Mouse (Mus musculus): ENCODE data around the gene Ptprn2.

The Ptprn2 gene

DNA sequence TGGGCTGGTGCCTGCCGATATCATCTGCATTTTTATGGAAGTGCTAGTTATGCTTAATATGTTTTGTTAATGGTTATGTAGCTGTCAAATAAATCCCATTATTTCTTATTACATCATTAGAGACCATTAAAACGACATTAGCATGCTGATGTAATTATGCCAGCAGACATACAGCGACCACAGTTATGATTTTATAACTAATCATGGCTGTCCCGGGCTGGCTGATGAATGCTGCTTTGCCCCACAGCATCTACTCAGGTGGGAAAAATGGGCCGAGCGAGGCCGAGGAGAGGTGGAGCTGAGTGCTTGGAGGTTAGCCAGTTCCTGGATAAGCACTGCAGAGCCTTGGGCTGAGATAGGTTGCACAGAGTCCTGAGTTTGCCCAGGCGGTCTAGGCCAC, 407.1 kb downstream of the Ptprn2 start:
- CTCF ChIA-PET: no interaction called here

DNA sequence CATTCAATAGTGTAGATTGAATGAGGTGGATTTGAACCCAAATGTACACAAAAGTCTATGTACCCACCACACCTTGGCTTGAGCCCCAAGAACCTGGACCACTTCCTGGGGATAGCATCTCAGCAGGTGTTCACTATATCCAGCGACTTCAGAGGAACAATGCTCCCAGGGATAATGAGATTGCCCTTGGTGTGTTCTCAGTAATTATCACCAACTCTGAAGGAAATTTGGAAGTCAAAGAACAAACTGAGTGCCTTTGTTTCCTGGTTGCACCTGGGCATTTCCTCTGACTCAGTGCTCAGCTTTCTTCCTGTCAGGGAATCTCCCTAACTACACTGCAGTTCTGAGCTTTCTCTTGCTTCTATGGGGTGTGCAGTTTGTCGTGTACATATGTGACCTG, 411.1 kb downstream of the Ptprn2 start:
- CTCF ChIA-PET: no interaction called here

DNA sequence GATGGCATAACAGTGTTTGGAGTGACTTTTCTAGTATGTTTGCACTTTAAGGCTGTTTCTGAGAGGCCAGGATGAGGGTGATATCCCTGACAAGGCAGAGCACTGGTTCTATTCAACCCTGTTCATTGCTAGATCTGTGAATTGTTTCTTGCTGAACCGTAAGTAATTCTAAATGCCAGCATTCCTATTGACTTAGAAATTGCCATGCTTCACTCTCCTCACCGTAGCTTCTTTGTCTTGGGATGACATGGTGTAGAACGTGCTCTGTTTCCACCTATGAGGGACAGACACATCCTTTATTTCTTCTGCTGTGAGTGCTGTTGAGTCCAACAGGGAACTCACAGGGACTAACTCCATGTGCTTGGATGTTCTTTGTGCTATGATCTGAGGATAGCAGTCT, 416.3 kb downstream of the Ptprn2 start:
- CTCF ChIA-PET: no interaction called here

DNA sequence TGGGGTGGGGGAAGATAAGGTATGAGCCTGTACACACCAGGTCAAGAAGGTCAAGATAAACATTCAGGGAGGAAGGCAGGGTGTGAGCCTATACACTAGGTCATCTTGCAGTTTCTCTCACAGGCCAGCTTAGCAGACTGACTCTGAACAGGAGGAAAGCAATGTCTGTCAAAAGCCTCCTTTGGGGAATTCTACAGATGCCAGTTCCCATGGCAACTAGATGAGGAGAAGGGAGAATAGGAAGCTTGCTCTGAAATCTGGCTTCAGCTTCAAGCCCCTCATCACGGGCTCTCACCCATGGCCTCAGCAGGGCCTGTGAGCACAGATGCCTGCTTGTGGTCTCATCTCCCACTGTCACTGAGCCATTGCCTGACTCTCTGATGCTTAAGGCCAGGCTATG, 421.9 kb downstream of the Ptprn2 start:
- CTCF ChIA-PET: no interaction called here

DNA sequence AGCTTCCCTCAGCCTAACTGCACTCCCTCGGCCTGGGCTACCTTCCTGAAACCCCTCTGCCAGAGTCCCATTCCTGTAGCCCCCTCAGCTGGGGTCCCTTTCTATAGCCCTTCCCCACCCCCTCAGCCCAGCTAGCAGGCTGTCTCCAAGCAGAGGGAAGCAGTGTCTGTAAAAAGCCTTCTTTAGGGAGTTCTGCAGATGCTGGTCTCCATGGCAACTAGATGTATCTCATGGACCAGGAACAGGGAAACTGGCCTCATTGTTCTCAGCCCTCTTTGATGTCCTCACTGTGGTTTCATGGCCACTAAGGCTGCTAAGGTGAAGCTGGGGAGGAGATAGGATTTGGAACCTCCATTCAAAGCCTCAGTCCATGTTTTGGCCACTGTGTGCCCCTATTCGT, 423.1 kb downstream of the Ptprn2 start:
- CTCF ChIA-PET: no interaction called here

DNA sequence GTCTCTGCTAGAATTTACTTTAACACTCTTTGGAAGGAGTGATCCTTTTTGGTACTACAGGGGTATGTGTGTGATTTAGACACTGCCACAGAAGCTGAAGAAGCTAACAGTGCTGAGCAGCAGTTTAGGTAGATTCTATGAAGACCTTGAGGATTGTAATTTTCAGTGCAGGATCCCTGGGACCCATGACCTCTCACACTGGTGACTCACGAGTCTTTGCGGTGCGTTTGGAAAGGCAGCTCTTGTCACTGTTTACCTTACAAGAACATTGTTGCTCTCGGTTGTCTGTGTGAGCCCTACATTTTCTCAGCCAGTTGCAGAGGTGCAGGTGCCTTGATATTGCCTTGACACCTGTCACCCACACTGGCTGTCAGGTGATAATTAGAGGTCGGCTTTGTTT, 431.3 kb downstream of the Ptprn2 start:
- CTCF ChIA-PET: no interaction called here

DNA sequence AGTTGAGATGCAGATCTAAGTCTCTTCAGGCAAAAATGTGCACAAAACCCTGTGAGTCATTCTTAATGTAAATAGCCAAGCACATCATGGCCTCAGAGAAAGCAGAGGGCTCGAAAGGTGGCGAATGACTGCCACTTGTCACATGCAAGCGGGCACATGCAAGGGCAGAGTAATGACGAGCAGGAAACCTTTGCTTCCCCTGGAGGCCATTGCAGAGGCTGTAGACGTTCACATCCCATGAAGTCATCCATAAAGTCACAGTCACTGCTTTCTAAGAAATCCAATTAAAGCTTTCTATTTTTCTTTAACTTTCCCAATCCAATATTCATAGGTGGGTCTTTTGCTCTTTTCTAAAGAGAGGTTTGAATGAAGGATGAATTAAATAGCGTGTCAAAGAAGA, 433.7 kb downstream of the Ptprn2 start:
- CTCF ChIA-PET: no interaction called here

DNA sequence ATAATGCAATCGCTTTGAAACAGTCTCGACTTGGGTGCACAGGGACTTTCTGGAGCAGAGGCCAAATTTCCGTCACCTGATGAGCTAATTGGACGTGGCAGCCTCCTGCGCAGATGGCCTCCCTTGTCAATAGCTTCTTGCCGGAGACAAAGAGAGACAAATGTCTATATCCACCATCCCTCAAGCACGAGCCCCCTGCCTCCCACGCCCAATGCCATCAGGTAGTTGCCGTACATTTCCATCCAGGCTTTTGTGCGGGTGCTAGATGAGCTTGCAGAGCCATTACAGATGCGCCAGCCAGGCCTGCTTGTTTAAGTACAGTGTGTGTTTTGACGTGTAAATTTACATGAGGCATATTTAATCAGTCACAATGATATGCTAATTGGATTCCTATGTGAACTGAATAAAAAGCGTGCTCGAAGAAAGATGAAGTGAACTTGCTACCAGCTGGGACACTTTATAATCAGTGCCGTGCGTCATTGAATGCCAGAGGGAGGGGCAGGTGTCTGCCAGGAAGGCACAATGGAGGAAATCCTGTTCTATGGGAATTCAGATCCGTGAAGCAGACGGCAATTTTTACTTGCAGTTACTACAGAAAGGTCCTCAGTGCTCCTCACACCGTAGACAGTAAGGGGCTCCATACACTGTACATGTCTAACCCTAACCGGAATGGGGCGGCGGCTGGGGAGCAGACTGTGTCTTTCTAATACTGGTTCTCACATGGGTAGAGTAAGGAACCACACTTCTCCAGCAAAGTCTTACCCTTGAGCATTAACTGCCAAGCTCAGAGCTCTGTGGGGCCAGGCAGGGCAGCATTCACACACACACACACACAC, 434.4 kb downstream of the Ptprn2 start:
- CTCF ChIA-PET: no interaction called here

DNA sequence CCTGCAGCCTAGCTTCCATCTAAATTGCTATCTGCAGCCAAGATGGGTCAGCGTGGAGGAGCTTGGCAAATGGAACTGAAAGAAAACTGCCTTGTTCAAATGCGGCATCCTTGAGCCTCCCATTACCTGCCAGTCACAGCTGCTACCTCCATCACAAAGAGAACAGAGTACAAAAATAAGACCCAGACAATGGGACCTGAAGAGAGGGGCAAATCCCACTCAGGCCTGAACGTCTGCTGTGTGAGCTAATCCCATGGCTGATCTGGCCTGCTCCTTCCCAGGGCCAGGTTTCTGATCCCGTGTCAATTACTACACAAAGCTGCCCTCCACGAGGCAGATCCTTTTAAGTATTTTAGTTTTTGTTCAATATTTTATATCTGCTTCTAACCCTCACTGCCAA, 441.6 kb downstream of the Ptprn2 start:
- CTCF ChIA-PET: no interaction called here

DNA sequence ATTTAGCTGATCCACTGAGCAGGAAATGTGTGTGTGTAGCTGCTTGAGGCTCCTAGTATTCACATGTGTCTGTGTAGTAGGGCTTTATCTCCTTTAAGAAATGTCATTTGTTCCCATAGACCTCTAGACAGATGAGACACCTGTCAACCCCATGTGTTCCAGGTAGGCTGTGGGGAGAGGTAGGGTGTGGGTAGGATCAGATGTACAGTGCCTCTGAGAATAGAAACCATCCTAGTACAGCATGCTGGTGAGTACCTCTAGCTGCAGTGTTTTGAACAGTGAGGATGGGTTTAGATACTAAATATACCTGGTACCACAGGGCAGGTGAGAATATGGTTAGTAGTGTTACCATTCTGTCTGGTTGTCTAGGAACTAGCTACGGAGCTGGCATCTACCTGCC, 442.0 kb downstream of the Ptprn2 start:
- CTCF ChIA-PET: no interaction called here

DNA sequence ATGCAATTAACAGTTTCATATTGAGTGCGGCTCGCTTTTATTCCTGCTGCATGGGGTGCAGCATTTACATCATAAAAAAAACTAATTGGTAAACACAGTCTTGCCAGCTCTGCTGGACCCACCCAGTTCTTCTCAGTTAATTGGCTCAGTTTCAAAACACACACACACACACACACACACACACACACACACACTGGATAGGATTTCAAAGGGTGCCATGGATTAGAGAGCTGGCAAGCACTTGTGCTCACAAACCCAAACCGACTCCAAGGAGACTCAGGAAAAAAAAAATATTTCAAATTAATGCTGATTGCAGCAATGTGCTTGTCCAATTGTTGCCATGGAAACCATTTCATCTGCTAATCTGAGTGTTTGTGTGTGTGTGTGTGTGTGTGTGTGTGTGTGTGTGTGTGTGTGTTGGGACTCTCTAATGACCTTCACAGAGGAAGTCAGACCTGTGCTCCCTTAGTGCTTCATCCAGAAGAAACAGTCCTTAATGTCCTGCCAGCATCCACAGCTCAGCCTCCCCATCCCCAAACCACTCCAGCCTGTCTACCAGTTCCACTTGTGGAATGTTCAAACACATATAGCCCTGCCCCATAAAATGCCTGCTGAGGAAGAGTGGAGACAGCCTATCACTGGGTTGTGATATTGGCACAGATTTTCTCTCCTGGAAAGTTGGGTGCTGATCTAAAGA, 452.8 kb downstream of the Ptprn2 start:
- CTCF ChIA-PET: no interaction called here

DNA sequence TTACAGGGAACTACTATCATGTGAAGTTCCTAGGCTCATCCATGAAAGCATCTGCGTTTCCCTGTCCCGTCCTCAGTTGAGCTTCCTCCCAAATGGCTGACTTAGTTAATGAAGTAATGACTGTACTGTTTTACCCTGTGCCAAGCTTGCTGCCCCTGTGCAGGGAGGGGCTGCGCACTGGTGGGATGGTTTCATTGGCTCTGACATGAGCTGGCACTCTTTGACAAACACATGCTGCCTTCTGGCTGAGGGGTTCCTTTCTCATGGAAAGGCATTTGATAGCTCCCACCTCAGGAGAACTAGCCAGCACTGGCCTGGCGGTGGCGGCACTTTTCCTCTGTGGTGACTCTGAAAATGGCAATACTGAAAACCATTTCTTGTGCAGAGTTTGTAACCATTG, 458.4 kb downstream of the Ptprn2 start:
- CTCF ChIA-PET: no interaction called here

DNA sequence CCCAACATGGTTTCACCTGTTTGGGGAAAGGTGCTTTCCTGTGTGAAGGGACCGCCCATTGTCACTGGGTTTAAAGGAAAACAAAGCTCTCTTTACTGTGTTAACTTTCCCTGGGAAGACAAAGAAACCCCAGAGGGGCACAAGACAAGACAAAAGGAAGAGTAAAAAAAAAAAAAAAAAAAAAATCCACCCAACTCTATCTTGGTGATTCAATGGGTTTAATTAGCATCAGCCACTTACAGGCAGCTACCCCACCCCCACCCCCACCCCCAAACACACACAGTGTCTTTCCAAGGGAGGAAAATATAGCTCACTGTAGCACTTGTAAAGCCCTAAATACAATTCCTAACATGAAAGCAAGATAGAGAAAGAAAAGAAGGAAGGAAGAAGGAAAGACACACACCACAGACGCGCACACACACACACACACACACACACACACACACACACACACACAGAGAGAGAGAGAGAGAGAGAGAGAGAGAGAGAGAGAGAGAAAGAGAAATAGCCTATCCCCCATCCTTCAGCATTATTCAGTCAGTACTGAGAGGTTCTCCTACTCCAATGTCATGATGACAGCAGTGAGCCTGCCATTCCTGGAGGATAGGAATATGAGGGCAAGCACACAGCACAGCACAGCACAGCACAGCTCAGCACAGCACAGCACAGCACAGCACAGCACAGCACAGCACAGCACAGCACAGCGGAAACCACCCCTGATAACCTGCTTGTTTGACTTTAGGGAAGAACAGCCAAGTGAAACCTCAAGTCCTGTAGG, 462.8 kb downstream of the Ptprn2 start:
- CTCF ChIA-PET: no interaction called here

DNA sequence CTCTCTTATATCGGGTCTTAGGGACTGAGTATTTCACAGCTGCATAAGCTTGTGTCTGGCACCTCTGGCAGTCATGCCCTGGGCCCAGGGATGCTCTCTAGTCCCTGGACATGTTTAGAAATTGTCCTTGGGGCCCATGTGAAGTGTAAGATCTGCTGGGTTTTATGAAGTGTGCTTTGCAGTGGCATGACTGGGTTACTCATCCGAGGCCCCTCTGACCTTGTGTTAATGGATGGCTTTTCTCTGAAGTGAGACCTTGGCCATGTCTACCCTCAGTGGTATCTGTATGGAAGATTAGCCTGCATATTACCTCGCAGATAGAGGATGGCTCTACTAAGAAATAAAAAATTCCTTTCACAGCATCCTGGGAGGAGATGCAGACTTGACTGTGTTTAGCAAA, 464.2 kb downstream of the Ptprn2 start:
- CTCF ChIA-PET: no interaction called here

DNA sequence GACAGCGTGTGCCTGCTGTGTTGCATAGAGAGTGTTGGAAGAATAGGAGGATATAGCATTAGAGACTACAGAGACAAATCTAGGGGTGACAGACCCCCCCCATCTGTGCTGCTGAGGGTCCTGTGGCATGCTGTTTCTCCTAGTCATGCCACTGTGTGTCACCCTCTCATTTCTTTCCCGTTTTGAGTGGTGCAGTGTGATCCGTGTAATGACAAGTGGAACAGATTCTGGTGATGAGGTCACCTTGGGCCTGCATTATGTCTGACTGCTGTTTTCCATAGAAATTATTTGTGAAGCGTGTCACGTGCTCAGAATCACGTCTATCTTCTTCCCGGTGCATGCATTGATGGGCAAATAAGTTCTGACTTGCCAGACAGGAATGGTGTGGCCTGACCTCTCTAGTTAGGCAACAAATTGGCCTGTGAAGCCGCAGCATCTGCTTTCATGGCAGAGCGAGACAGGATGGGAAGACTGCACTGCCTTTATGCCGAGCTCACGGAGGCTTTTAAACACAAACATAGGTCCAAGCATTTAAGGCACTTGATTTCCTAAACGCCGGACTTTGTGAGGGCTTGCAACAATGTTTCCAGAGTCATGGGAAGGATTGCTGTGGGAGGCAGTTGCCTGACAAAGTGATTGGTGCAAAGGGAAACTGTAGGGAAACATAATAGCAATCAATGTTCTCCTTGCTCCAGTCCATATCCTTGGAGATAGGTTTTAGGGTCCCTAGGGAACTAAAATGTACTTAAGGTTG, 467.1 kb downstream of the Ptprn2 start:
- CTCF ChIA-PET: no interaction called here

DNA sequence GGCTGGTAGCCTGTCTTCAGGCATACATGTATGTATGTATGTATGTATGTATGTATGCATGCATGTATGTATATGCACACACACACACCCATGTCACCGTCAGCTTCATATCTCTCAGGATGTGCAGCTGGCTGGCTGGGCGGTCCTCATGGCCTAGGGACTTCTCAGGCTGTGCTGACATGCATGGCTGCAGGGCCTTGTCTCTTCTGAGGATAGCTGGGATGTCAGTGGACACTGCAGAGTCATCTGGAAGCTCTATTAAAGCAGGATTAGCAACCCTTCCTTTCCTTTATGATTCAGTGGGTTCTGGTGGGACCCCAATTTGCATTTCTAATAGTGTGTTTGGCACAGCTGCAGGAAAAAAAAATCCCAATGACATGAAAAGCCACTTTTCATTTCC, 473.6 kb downstream of the Ptprn2 start:
- CTCF ChIA-PET: no interaction called here

DNA sequence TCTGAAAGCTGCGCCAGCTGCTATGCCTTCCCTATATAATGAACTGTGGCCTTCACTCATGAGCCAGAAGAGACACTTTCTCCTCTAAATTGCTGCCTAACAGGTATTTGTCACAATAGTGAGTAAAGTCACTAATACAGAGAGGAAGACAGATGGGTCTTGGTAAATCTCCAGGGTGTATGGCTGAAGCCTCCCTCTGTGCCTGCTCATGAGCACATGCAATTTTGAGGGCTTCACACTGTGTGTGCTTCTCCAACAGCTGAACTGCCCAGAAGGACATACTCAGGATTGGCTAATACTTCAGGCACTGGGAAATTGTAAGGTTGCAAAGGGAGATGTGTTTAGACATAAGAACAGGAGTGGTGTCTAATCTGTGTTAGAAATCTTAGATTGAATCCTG, 478.4 kb downstream of the Ptprn2 start:
- CTCF ChIA-PET: no interaction called here

DNA sequence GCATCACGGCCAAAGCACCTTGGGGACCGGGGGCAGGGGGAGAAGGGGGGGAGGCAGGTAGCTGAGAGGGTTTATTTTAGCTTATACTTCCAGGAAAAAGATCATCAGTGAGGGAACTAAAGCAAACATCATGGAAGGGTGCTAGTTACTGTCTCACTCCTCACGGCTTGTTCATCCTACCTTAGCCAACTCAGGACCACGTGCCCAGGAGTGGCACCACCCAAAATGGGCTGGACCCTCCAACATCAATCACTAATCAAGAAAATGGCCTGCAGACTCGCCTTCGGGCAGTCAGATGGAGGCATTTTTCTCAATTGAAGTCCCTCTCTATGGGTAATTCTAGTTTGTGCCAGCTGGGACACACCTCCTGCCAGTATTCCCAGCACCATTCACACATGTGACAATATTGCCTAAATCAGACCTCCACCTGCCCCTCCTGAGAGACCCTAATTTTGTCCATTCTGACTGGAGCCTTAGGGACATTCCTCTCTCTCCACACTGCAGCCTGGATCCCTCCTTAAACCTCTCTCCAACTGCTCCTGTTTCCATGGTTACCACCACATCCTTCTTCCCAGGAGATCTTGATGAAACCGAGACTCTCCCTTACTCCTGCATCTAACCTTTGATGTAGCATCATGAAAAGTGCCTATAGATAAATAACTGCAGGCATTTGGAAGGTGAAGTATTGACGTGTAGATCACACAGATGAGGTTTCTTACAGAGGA, 482.9 kb downstream of the Ptprn2 start:
- CTCF ChIA-PET: no interaction called here

DNA sequence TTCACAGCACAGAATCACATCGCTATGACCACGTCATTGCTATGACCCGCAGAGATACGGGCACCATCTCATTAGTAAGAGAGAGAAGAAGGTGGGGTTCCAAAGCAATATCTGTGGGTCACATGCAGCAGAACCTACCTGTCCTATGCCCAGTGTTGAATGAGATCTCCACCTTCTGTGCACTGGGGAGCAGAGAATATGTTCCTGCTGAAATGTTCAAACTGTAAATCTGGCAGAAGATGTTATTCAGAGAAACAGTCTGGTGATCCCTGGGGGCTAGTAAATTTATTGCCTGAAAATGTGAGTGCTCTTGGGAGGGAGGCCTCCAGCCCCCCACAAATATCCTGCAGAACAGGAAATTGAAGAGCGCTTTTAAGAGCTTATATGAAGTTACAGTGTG, 490.0 kb downstream of the Ptprn2 start:
- CTCF ChIA-PET: no interaction called here

DNA sequence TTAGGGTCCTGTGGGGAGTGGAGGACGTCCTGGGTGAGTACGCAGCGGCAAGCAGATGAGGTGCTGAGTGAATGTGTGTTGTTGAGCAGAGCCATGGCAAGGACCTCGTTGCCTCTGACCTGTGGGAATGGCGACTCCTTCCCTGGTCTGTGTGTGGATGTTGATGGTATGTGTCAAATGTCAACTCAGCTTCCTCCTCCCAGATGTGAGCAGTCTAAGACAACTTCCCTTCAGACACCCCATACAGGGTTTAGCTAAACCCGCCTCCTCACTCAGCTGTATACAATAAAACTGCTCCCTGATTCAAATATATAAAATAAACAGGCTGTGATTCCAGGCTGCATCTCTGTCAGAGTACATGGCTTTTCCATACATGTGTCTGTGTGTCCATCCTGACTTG, 491.5 kb downstream of the Ptprn2 start:
- CTCF ChIA-PET: no interaction called here

DNA sequence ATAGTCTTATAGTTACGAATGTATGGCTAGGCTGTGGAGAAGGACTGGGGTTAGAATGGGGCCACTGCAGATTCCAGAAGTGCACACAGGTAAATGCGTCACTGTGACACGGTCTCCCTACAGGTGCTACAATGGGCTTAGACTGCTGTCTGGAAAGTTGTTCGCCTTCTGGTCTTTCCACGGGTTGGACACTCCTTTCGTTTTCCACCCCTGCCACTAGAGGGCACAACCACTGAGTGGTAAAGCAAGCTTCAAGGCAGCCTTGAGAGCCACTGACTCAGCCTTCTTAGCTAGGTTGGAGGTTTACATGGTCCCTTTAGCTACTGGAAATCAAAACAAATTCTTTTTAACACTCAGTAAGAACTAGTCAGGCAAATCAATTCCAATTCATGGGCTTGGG, 492.7 kb downstream of the Ptprn2 start:
- CTCF ChIA-PET: no interaction called here

DNA sequence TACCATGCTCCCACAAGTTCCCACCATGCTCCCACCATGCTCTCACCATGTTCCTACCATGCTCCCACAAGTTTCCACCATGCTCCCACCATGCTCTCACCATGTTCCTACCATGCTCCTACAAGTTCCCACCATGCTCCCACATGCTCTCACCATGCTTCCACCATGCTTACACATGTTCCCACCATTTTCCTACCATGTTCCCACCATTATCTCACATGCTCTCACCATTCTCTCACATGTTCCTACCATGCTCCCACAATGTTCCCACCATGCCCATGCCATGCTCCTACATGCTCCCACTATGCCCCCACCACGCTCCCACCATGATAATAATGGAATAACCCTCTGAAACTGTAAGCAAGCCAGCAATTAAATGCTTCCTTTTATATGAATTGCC, 495.8 kb downstream of the Ptprn2 start:
- CTCF ChIA-PET: no interaction called here
